Mouse (Mus musculus) forebrain, embryonic 10.5 days (tissue): ENCODE measurements around the gene Cpn1. TPM values are rescaled to one million over a fixed set of nuclear protein-coding genes. Genes with fewer than 3 reads are reported as not detected.

Source experiments
- DNase-seq: peaks from one replicate; pipeline ENCODE4 v3.0.0-alpha.2; 2017; ENCODE audit warnings: low spot score; ENCODE audit errors: extremely low spot score
- H3K27ac ChIP-seq: fragments of 300-500 bp; sonication (generic); 2 replicates; pipeline ENCODE4 v1.5.1; 2016; ENCODE audit warnings: mild to moderate bottlenecking
- H3K27me3 ChIP-seq: fragments of 300-500 bp; sonication (generic); 2 replicates; pipeline ENCODE4 v1.6.1; 2016; ENCODE audit warnings: mild to moderate bottlenecking; ENCODE audit not compliant: poor library complexity, severe bottlenecking
- H3K36me3 ChIP-seq: fragments of 300-500 bp; sonication (generic); replicated peaks from 2 replicates; pipeline ENCODE4 v1.6.1; 2016; ENCODE audit warnings: mild to moderate bottlenecking, moderate library complexity
- H3K4me1 ChIP-seq: fragments of 300-500 bp; sonication (generic); 2 replicates; pipeline ENCODE4 v1.6.1; 2016
- H3K4me3 ChIP-seq: fragments of 300-500 bp; sonication (generic); 2 replicates; pipeline ENCODE4 v1.5.1; 2016; ENCODE audit warnings: mild to moderate bottlenecking, moderate library complexity
- H3K9me3 ChIP-seq: fragments of 300-500 bp; sonication (generic); 2 replicates; pipeline ENCODE4 v1.6.1; 2016; ENCODE audit warnings: mild to moderate bottlenecking, moderate library complexity
- WGBS: fragments of 180-500 bp; shearing (Covaris S2); methylation state at CpG from one replicate; pipeline ENCODE4 v1.1.7; 2016; 5-methylcytosine and 5-hydroxymethylcytosine counted together
- polyA plus RNA-seq: library from polyadenylated mRNA; unstranded; fragments of >200 nt; fragmentation: Nextera tagmentation; extraction: Ambion mirVana; gene quantifications from 2 replicates; pipeline ENCODE4 v1.2.1, GENCODE M21; 2016

Gene Cpn1
- polyA plus RNA-seq, 1 experiment from 2014 or later: 0.48 TPM

- no peak overlapping the region for H3K4me3 ChIP-seq
- no peaks in the 10 kb centered on the region for H3K27me3 ChIP-seq
- H3K4me1 ChIP-seq: no peaks in the 10 kb centered on the region
- no peak for DNase-seq
- no peaks in the 10 kb centered on the region for H3K36me3 ChIP-seq
- no peak overlapping the region for H3K27ac ChIP-seq
- WGBS: 82% methylated on average over 6 of the region's 6 CpGs
- H3K9me3 ChIP-seq: no peaks in the 10 kb centered on the region
Observed at GRCm38 (mm10) chr19:43976661-43977060, 9.7 kb downstream of the Cpn1 start.

GRCm38 (mm10) chr19:43974221-43974620, 12.1 kb downstream of the Cpn1 start:
- no peaks in the 10 kb centered on the region for H3K36me3 ChIP-seq
- H3K4me1 ChIP-seq: no peaks in the 10 kb centered on the region
- no peaks in the 10 kb centered on the region for H3K27me3 ChIP-seq
- H3K4me3 ChIP-seq: no peak overlapping the region
- no peak overlapping the region for H3K27ac ChIP-seq
- no peaks in the 10 kb centered on the region for H3K9me3 ChIP-seq
- WGBS: 86% methylated on average over 6 of the region's 6 CpGs
- no peak for DNase-seq

DNA sequence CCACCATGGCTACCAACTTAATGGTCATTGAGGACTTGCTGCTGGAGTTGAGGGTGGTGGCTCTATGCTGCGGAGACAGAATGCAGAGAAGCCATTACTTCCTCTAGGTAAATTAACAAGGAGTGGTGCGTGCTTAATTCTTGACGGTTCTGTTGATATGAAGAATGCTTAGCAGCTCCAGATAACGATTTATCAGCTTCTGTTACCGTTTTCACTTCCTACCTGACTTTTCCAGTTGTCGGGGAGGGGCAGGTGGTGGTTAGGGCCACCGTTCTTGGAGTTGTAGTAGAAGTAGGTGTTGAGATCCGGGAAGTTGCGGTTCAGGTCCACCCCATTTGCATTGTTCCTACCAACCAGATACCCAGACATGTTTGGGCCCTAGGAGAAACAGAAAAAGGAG, 12.6 kb downstream of the Cpn1 start:
- no peaks in the 10 kb centered on the region for H3K9me3 ChIP-seq
- H3K4me1 ChIP-seq: peaks cover under 1% of the 10 kb centered on the region; the same call in 1 of the 2 replicates
- no peaks in the 10 kb centered on the region for H3K27me3 ChIP-seq
- no peaks in the 10 kb centered on the region for H3K36me3 ChIP-seq
- WGBS: 92% methylated on average over 9 of the region's 9 CpGs
- no peak overlapping the region for H3K4me3 ChIP-seq
- H3K27ac ChIP-seq: no peak overlapping the region
- no peak for DNase-seq

- no peak overlapping the region for H3K27ac ChIP-seq
Observed at GRCm38 (mm10) chr19:43972129-43972528, 14.2 kb downstream of the Cpn1 start.

GRCm38 (mm10) chr19:43968436-43969026, 17.8 kb downstream of the Cpn1 start:
- DNase-seq: no peak
- Histone ChIP-seq H3K9me3 (no peaks in the 10 kb centered on the region), H3K4me3 (no peak overlapping the region), H3K27ac (0 out of 2 replicates have a peak overlapping the region, but pooled peaks have one; percentile 7), H3K36me3 (no peaks in the 10 kb centered on the region), H3K4me1 (peaks cover 16% of the 10 kb centered on the region), H3K27me3 (peaks cover 8% of the 10 kb centered on the region; the same call in 1 of the 2 replicates)
- 58% methylated on average over 10 of the region's 11 CpGs for WGBS

More at GRCm38 (mm10) chr19:43972129-43972528, 14.2 kb downstream of the Cpn1 start:
- Histone ChIP-seq H3K4me1 (peaks cover 12% of the 10 kb centered on the region), H3K36me3 (no peaks in the 10 kb centered on the region), H3K9me3 (no peaks in the 10 kb centered on the region), H3K4me3 (no peak overlapping the region), H3K27me3 (no peaks in the 10 kb centered on the region)
- DNase-seq: no peak
- 96% methylated on average over 8 of the region's 8 CpGs for WGBS

- DNase-seq: no peak
- no peaks in the 10 kb centered on the region for H3K9me3 ChIP-seq
- 81% methylated on average over 2 of the region's 2 CpGs for WGBS
Observed at GRCm38 (mm10) chr19:43966481-43966880, 19.9 kb downstream of the Cpn1 start.

GRCm38 (mm10) chr19:43965496-43966085, 20.8 kb downstream of the Cpn1 start:
- 90% methylated on average over 11 of the region's 11 CpGs for WGBS
- no peaks in the 10 kb centered on the region for H3K36me3 ChIP-seq

More at GRCm38 (mm10) chr19:43966481-43966880, 19.9 kb downstream of the Cpn1 start:
- H3K4me1 ChIP-seq: peaks cover 18% of the 10 kb centered on the region
- H3K27me3 ChIP-seq: peaks cover 8% of the 10 kb centered on the region; the same call in 1 of the 2 replicates
- no peak overlapping the region for H3K4me3 ChIP-seq
- no peak overlapping the region for H3K27ac ChIP-seq
- H3K36me3 ChIP-seq: no peaks in the 10 kb centered on the region

GRCm38 (mm10) chr19:43962795-43963194, 23.6 kb downstream of the Cpn1 start:
- H3K4me3 ChIP-seq: no peak overlapping the region
- peaks cover 10% of the 10 kb centered on the region; the same call in 1 of the 2 replicates for H3K4me1 ChIP-seq
- H3K9me3 ChIP-seq: peaks cover 3% of the 10 kb centered on the region; the same call in 1 of the 2 replicates
- peaks cover 8% of the 10 kb centered on the region; the same call in 1 of the 2 replicates for H3K27me3 ChIP-seq
- H3K36me3 ChIP-seq: no peaks in the 10 kb centered on the region
- no peak for DNase-seq
- 82% methylated on average over 9 of the region's 9 CpGs for WGBS
- no peak overlapping the region for H3K27ac ChIP-seq

More at GRCm38 (mm10) chr19:43965496-43966085, 20.8 kb downstream of the Cpn1 start:
- H3K27me3 ChIP-seq: peaks cover 8% of the 10 kb centered on the region; the same call in 1 of the 2 replicates
- no peak overlapping the region for H3K27ac ChIP-seq
- H3K4me1 ChIP-seq: peaks cover 18% of the 10 kb centered on the region
- H3K9me3 ChIP-seq: peaks cover 3% of the 10 kb centered on the region; the same call in 1 of the 2 replicates
- H3K4me3 ChIP-seq: no peak overlapping the region
- DNase-seq: no peak

DNA sequence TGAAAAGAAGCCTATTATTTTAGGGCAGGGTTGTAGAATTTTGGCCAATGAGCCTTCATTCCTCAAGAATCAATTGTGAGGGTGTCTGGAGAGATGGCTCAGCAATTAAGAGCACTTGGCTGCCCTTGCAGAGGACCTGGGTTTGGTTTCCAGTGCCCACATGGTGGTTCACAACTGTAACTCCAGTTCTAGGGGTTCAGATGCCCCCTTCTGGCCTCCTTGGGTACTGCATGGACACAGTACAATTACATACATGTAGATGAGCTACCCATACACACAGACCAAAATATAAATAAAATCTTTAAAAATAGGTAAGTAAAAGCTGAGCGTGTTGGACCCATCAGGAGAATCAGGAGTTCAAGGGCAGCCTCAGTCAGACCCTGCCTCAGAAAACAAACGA, 25.2 kb downstream of the Cpn1 start:
- Histone ChIP-seq H3K27ac (no peak overlapping the region), H3K4me1 (peaks cover 16% of the 10 kb centered on the region; the same call in 1 of the 2 replicates), H3K27me3 (peaks cover 8% of the 10 kb centered on the region; the same call in 1 of the 2 replicates), H3K9me3 (peaks cover 3% of the 10 kb centered on the region; the same call in 1 of the 2 replicates), H3K36me3 (no peaks in the 10 kb centered on the region), H3K4me3 (no peak overlapping the region)
- WGBS: 85% methylated on average over 2 of the region's 2 CpGs
- DNase-seq: no peak

GRCm38 (mm10) chr19:43960014-43960413, 26.3 kb downstream of the Cpn1 start:
- Histone ChIP-seq H3K9me3 (peaks cover 3% of the 10 kb centered on the region; the same call in 1 of the 2 replicates), H3K4me1 (peaks cover 16% of the 10 kb centered on the region; the same call in 1 of the 2 replicates), H3K36me3 (no peaks in the 10 kb centered on the region), H3K4me3 (no peak overlapping the region), H3K27me3 (no peaks in the 10 kb centered on the region), H3K27ac (no peak overlapping the region)
- 92% methylated on average over 11 of the region's 11 CpGs for WGBS
- no peak for DNase-seq

DNA sequence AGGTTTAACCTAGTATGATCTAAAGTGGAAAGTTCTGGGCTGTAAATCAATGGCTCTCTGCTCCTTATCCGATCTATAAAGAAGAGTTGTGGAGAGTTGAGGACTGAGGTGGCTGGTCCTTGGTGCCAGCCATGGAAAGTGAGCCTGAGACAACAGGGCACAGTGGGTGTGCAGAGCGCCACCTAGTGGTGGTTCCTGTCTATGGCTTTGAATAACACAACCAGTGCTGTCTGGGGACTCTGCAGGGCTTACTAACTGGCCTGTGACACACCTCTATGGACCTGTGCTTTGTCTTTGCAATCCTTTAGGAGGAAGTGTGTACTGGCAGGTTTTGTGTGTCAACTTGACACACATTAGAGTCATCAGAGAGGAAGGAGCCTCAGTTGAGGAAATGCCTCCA, 27.2 kb downstream of the Cpn1 start:
- peaks cover 16% of the 10 kb centered on the region; the same call in 1 of the 2 replicates for H3K4me1 ChIP-seq
- H3K27ac ChIP-seq: no peak overlapping the region
- H3K36me3 ChIP-seq: no peaks in the 10 kb centered on the region
- no peaks in the 10 kb centered on the region for H3K27me3 ChIP-seq
- 27% methylated on average over 2 of the region's 2 CpGs for WGBS
- peaks cover 3% of the 10 kb centered on the region; the same call in 1 of the 2 replicates for H3K9me3 ChIP-seq
- DNase-seq: peak; percentile 77
- no peak overlapping the region for H3K4me3 ChIP-seq

- 85% methylated on average over 4 of the region's 4 CpGs for WGBS
- Histone ChIP-seq H3K27ac (no peak overlapping the region), H3K27me3 (no peaks in the 10 kb centered on the region), H3K36me3 (no peaks in the 10 kb centered on the region), H3K9me3 (peaks cover 3% of the 10 kb centered on the region; the same call in 1 of the 2 replicates), H3K4me3 (no peak overlapping the region), H3K4me1 (peaks cover 10% of the 10 kb centered on the region; the same call in 1 of the 2 replicates)
- no peak for DNase-seq
Observed at GRCm38 (mm10) chr19:43957881-43958280, 28.5 kb downstream of the Cpn1 start.

GRCm38 (mm10) chr19:43957402-43957801, 29.0 kb downstream of the Cpn1 start:
- no peak for DNase-seq

More at GRCm38 (mm10) chr19:43957402-43957801, 29.0 kb downstream of the Cpn1 start:
- H3K4me1 ChIP-seq: peaks cover 10% of the 10 kb centered on the region; the same call in 1 of the 2 replicates
- H3K36me3 ChIP-seq: no peaks in the 10 kb centered on the region
- H3K27ac ChIP-seq: no peak overlapping the region
- H3K4me3 ChIP-seq: no peak overlapping the region
- no peaks in the 10 kb centered on the region for H3K27me3 ChIP-seq
- H3K9me3 ChIP-seq: peaks cover 3% of the 10 kb centered on the region; the same call in 1 of the 2 replicates
- WGBS: 21% methylated on average over 4 of the region's 4 CpGs
